Mouse (Mus musculus) sigmoid colon, adult 10 weeks (tissue): Measurements from ENCODE around the gene Imp3. TPM values are rescaled to one million over a fixed set of nuclear protein-coding genes. Genes with fewer than 3 reads are reported as not detected.

Experiments
- polyA plus RNA-seq: library from polyadenylated mRNA; stranded (reverse); fragments of 350-450 nt; fragmentation: Illumina TruSeq; extraction: RNeasy Lipid Tissue Mini Kit (QIAGEN cat#74804); gene quantifications from one replicate; pipeline ENCODE4 v1.2.3, GENCODE M21; 2014; ENCODE audit warnings: low read depth, low replicate concordance

Imp3 gene
- 43.3 TPM for polyA plus RNA-seq

GRCm38 (mm10) chr9:56937223-56938160, at the start of gene Imp3:
Gene Imp3 (plus strand): TSS chr9:56937475.

GRCm38 (mm10) chr9:56928041-56928811, 9.0 kb upstream of the Imp3 start, which contains the start of gene Snx33:
Gene Snx33 (minus strand): TSS chr9:56928371.

GRCm38 (mm10) chr9:56950414-56951400, 13.4 kb downstream of the Imp3 start, which contains the start of gene Snupn:
Gene Snupn (plus strand): TSS chr9:56950878.

Other genes with a start within 250 kb of the Imp3 start
- not detected for gene Lingo1, start 141.0 kb upstream of the Imp3 start, polyA plus RNA-seq
- gene Odf3l1, start 72.8 kb upstream of the Imp3 start, polyA plus RNA-seq = not detected
- 0.73 TPM for gene Cspg4, start 72.4 kb upstream of the Imp3 start, polyA plus RNA-seq
- 2.6 TPM for gene Snx33, start 9.1 kb upstream of the Imp3 start, polyA plus RNA-seq
- 11.5 TPM for gene Snupn, start 13.4 kb downstream of the Imp3 start, polyA plus RNA-seq
- gene Ptpn9, start 57.4 kb downstream of the Imp3 start, polyA plus RNA-seq = 46.5 TPM
- gene Sin3a, start 134.6 kb downstream of the Imp3 start, polyA plus RNA-seq = 30.1 TPM
- gene Man2c1, start 193.2 kb downstream of the Imp3 start, polyA plus RNA-seq = 19.7 TPM
- 1.1 TPM for gene Neil1, start 210.8 kb downstream of the Imp3 start, polyA plus RNA-seq
- 8.0 TPM for gene Commd4, start 220.9 kb downstream of the Imp3 start, polyA plus RNA-seq